Mouse (Mus musculus) liver, adult 2 months (tissue): ENCODE measurements at regions not wholly inside any gene's neighbourhood (a gene's known extent, or its start where the extent isn't known, plus 50 kb on each side); places are given as distances from the start of the nearest gene placed in this dataset.

Experiments
- CTCF ChIP-seq: fragments of 200-500 bp; IDR thresholded peaks from 2 replicates; pipeline ENCODE4 v1.5.1; 2011; ENCODE audit warnings: low read depth, low read length, control low read depth
- POLR2A ChIP-seq: fragments of 200-500 bp; IDR thresholded peaks from 2 replicates; pipeline ENCODE4 v1.6.1; 2011; ENCODE audit warnings: low read length, control low read depth; ENCODE audit not compliant: insufficient read depth; ENCODE audit errors: extremely low read depth

DNA sequence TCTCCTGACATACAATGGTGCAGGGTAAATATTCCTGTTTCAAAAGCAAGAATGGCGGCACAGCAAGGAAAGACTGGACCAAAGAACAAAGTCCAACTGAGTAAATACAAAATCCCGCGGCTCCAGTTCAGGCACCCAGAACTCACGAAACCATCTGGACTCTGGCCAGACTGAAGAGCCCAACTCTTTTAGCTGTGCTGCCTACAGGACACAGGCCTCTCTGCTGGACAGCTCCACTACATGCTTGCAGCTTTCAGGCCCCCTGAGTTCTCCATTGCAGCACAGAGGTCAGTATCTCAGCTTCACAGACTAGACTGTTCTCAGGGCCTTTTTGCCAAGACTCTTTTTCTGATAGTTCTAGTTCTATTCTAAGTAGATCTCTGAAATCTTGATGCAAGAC lies 290.3 kb downstream of the Irx2 start:
- no peak for TF ChIP-seq CTCF
- TF ChIP-seq POLR2A, result no peak
